Mouse (Mus musculus) liver, embryonic 13.5 days (tissue): ENCODE measurements around the gene Kctd21. TPM values are rescaled to one million over a fixed set of nuclear protein-coding genes. Genes with fewer than 3 reads are reported as not detected.
A peak's percentile ranks its signal among the peaks of the same experiment; 100 is the strongest.

ENCODE experiments used
- ATAC-seq: fragments of 200-750 bp; cut with Nextera tagmentation; 2 replicates; pipeline ENCODE4 v1.8.0; 2017; ENCODE audit warnings: low read depth, mild to moderate bottlenecking, moderate number of reproducible peaks, moderate library complexity
- DNase-seq: peaks from one replicate; pipeline ENCODE4 v3.0.0; 2022
- H3K27ac ChIP-seq: fragments of 300-500 bp; sonication (generic); 2 replicates; pipeline ENCODE4 v1.5.1; 2015; ENCODE audit warnings: moderate library complexity, mild to moderate bottlenecking, inconsistent platforms
- H3K27me3 ChIP-seq: fragments of 300-500 bp; sonication (generic); 2 replicates; pipeline ENCODE4 v1.6.1; 2015; ENCODE audit warnings: mild to moderate bottlenecking, inconsistent platforms
- H3K36me3 ChIP-seq: fragments of 300-500 bp; sonication (generic); 2 replicates; pipeline ENCODE4 v1.6.1; 2015; ENCODE audit warnings: mild to moderate bottlenecking, inconsistent platforms
- H3K4me1 ChIP-seq: fragments of 300-500 bp; sonication (generic); replicated peaks from 2 replicates; pipeline ENCODE4 v1.6.1; 2015; ENCODE audit warnings: inconsistent platforms
- H3K4me2 ChIP-seq: fragments of 300-500 bp; sonication (generic); 2 replicates; pipeline ENCODE4 v1.6.1; 2015; ENCODE audit warnings: inconsistent platforms, mild to moderate bottlenecking, moderate library complexity
- H3K4me3 ChIP-seq: fragments of 300-500 bp; sonication (generic); replicated peaks from 2 replicates; pipeline ENCODE4 v1.5.1; 2015; ENCODE audit warnings: mild to moderate bottlenecking, inconsistent platforms
- H3K9ac ChIP-seq: fragments of 300-500 bp; sonication (generic); 2 replicates; pipeline ENCODE4 v1.6.1; 2015; ENCODE audit warnings: mild to moderate bottlenecking, inconsistent platforms
- H3K9me3 ChIP-seq: fragments of 300-500 bp; sonication (generic); replicated peaks from 2 replicates; pipeline ENCODE4 v1.6.1; 2016; ENCODE audit warnings: inconsistent platforms
- WGBS: fragments of 180-500 bp; shearing (Covaris S2); methylation state at CpG from one replicate; pipeline ENCODE4 v1.1.7; 2015; ENCODE audit not compliant: insufficient replicate concordance; 5-methylcytosine and 5-hydroxymethylcytosine counted together
- polyA plus RNA-seq: library from polyadenylated mRNA; unstranded; fragments of >200 nt; fragmentation: Nextera tagmentation; extraction: Ambion mirVana; gene quantifications from 2 replicates; pipeline ENCODE4 v1.2.1, GENCODE M21; 2015

Gene Kctd21
- polyA plus RNA-seq, 1 experiment from 2014 or later, result 0.92 TPM

GRCm38 (mm10) chr7:97324342-97324741 lies 7.8 kb upstream of the Kctd21 start:
- ATAC-seq, result no peak
- H3K27ac ChIP-seq, result no peak overlapping the region
- H3K9me3 ChIP-seq, result no peaks in the 10 kb centered on the region
- no peaks in the 10 kb centered on the region; the same call in 1 of the 2 replicates for H3K4me1 ChIP-seq
- H3K36me3 ChIP-seq, result no peaks in the 10 kb centered on the region
- peaks cover 49% of the 10 kb centered on the region for H3K27me3 ChIP-seq
- H3K4me2 ChIP-seq, result no peak overlapping the region
- 78% methylated on average over 8 of the region's 8 CpGs for WGBS
- H3K4me3 ChIP-seq, result no peak overlapping the region
- no peak for DNase-seq
- H3K9ac ChIP-seq, result no peak overlapping the region

GRCm38 (mm10) chr7:97325156-97325985 lies 6.8 kb upstream of the Kctd21 start:
- Histone ChIP-seq H3K9ac (no peak overlapping the region), H3K4me1 (no peaks in the 10 kb centered on the region; the same call in 1 of the 2 replicates), H3K9me3 (no peaks in the 10 kb centered on the region), H3K27ac (no peak overlapping the region), H3K4me3 (peak overlapping the region; percentile 29), H3K36me3 (no peaks in the 10 kb centered on the region), H3K27me3 (peaks cover 54% of the 10 kb centered on the region), H3K4me2 (peak overlapping the region; percentile 26)
- no peak for DNase-seq
- ATAC-seq, result no peak
- WGBS, result 16% methylated on average over 94 of the region's 96 CpGs

- H3K9me3 ChIP-seq, result no peaks in the 10 kb centered on the region
- H3K27me3 ChIP-seq, result peaks cover 62% of the 10 kb centered on the region
- H3K4me3 ChIP-seq, result no peak overlapping the region
These were observed 4.8 kb upstream of the Kctd21 start for GRCm38 (mm10) chr7:97327376-97327775.

GRCm38 (mm10) chr7:97328891-97329588 lies 3.1 kb upstream of the Kctd21 start:
- no peak for ATAC-seq
- Histone ChIP-seq H3K27me3 (peaks cover 55% of the 10 kb centered on the region), H3K9ac (no peak overlapping the region), H3K4me1 (peaks cover 27% of the 10 kb centered on the region), H3K9me3 (no peaks in the 10 kb centered on the region), H3K27ac (no peak overlapping the region), H3K4me2 (no peak overlapping the region), H3K4me3 (no peak overlapping the region), H3K36me3 (no peaks in the 10 kb centered on the region)
- no peak for DNase-seq
- WGBS, result 70% methylated on average over 13 of the region's 13 CpGs

More at GRCm38 (mm10) chr7:97327376-97327775, 4.8 kb upstream of the Kctd21 start:
- Histone ChIP-seq H3K4me1 (peaks cover 14% of the 10 kb centered on the region), H3K4me2 (no peak overlapping the region), H3K27ac (no peak overlapping the region), H3K36me3 (no peaks in the 10 kb centered on the region), H3K9ac (no peak overlapping the region)
- ATAC-seq (no peak), DNase-seq (no peak)
- WGBS, result 72% methylated on average over 4 of the region's 4 CpGs

GRCm38 (mm10) chr7:97329676-97330075 lies 2.5 kb upstream of the Kctd21 start:
- ATAC-seq (no peak), DNase-seq (no peak)
- peaks cover 30% of the 10 kb centered on the region for H3K4me1 ChIP-seq
- no peaks in the 10 kb centered on the region for H3K9me3 ChIP-seq
- no peak overlapping the region for H3K9ac ChIP-seq
- no peak overlapping the region for H3K4me3 ChIP-seq
- no peaks in the 10 kb centered on the region for H3K36me3 ChIP-seq
- H3K27ac ChIP-seq, result no peak overlapping the region
- H3K4me2 ChIP-seq, result no peak overlapping the region
- H3K27me3 ChIP-seq, result peaks cover 49% of the 10 kb centered on the region
- WGBS, result 69% methylated on average over 3 of the region's 3 CpGs

GRCm38 (mm10) chr7:97330931-97331645 lies 1.0 kb upstream of the Kctd21 start:
- peak overlapping the region; percentile 94 for H3K4me2 ChIP-seq
- peaks cover 35% of the 10 kb centered on the region for H3K27me3 ChIP-seq
- H3K4me3 ChIP-seq, result peak overlapping the region; percentile 79
- H3K9ac ChIP-seq, result no peak overlapping the region
- WGBS, result 49% methylated on average over 11 of the region's 11 CpGs
- H3K27ac ChIP-seq, result no peak overlapping the region
- DNase-seq, result no peak
- H3K4me1 ChIP-seq, result peaks cover 30% of the 10 kb centered on the region
- no peaks in the 10 kb centered on the region for H3K9me3 ChIP-seq
- ATAC-seq, result no peak
- H3K36me3 ChIP-seq, result no peaks in the 10 kb centered on the region

GRCm38 (mm10) chr7:97332667-97333041 lies 527 bp downstream of the Kctd21 start:
- H3K9ac ChIP-seq, result peak overlapping the region; percentile 77
- peaks cover 19% of the 10 kb centered on the region for H3K27me3 ChIP-seq
- 0 out of 2 replicates have a peak overlapping the region, but pooled peaks have one; percentile 18 for H3K27ac ChIP-seq
- H3K36me3 ChIP-seq, result no peaks in the 10 kb centered on the region
- H3K4me1 ChIP-seq, result peaks cover 35% of the 10 kb centered on the region
- H3K4me3 ChIP-seq, result peak overlapping the region; percentile 79
- no peak for DNase-seq
- no peak for ATAC-seq
- no peaks in the 10 kb centered on the region for H3K9me3 ChIP-seq
- peak overlapping the region; percentile 94 for H3K4me2 ChIP-seq
- WGBS, result 6% methylated on average over 9 of the region's 9 CpGs

GRCm38 (mm10) chr7:97333113-97333898 lies 1.2 kb downstream of the Kctd21 start:
- Histone ChIP-seq H3K4me2 (peak overlapping the region; percentile 94), H3K4me1 (peaks cover 41% of the 10 kb centered on the region), H3K27ac (no peak overlapping the region), H3K9me3 (no peaks in the 10 kb centered on the region), H3K27me3 (peaks cover 16% of the 10 kb centered on the region; the same call in 1 of the 2 replicates), H3K36me3 (no peaks in the 10 kb centered on the region), H3K4me3 (peak overlapping the region; percentile 79), H3K9ac (no peak overlapping the region)
- DNase-seq (no peak), ATAC-seq (no peak)
- 57% methylated on average over 6 of the region's 6 CpGs for WGBS

GRCm38 (mm10) chr7:97334406-97334805 lies 2.3 kb downstream of the Kctd21 start:
- H3K27me3 ChIP-seq, result peaks cover 16% of the 10 kb centered on the region; the same call in 1 of the 2 replicates
- no peak overlapping the region for H3K4me2 ChIP-seq
- H3K4me3 ChIP-seq, result no peak overlapping the region
- no peaks in the 10 kb centered on the region for H3K36me3 ChIP-seq
- peaks cover 46% of the 10 kb centered on the region for H3K4me1 ChIP-seq
- DNase-seq (no peak), ATAC-seq (no peak)
- H3K9me3 ChIP-seq, result no peaks in the 10 kb centered on the region
- no peak overlapping the region for H3K27ac ChIP-seq
- 53% methylated on average over 2 of the region's 2 CpGs for WGBS
- H3K9ac ChIP-seq, result no peak overlapping the region

GRCm38 (mm10) chr7:97336678-97337077 lies 4.6 kb downstream of the Kctd21 start:
- DNase-seq (no peak), ATAC-seq (no peak)
- Histone ChIP-seq H3K4me2 (no peak overlapping the region), H3K27ac (no peak overlapping the region), H3K9me3 (no peaks in the 10 kb centered on the region), H3K9ac (no peak overlapping the region), H3K27me3 (no peaks in the 10 kb centered on the region), H3K36me3 (no peaks in the 10 kb centered on the region), H3K4me1 (peaks cover 46% of the 10 kb centered on the region), H3K4me3 (no peak overlapping the region)
- WGBS, result 38% methylated on average over 1 of the region's 1 CpGs
